Mouse (Mus musculus) small intestine, adult 2 months (tissue): ENCODE measurements around the gene Herc2.

ENCODE experiments used
- CTCF ChIP-seq: fragments of 200-500 bp; IDR thresholded peaks from 2 replicates; pipeline ENCODE4 v1.5.1; 2012; ENCODE audit warnings: low read depth, mild to moderate bottlenecking, control low read depth, inconsistent platforms, low read length, moderate library complexity, mixed read lengths; ENCODE audit not compliant: insufficient replicate concordance, insufficient read length; ENCODE audit errors: extremely low read depth
- POLR2A ChIP-seq: fragments of 200-500 bp; IDR thresholded peaks from 2 replicates; pipeline ENCODE4 v1.6.1; 2012; ENCODE audit warnings: low read depth, mild to moderate bottlenecking, control low read depth, inconsistent platforms, low read length, moderate library complexity

DNA sequence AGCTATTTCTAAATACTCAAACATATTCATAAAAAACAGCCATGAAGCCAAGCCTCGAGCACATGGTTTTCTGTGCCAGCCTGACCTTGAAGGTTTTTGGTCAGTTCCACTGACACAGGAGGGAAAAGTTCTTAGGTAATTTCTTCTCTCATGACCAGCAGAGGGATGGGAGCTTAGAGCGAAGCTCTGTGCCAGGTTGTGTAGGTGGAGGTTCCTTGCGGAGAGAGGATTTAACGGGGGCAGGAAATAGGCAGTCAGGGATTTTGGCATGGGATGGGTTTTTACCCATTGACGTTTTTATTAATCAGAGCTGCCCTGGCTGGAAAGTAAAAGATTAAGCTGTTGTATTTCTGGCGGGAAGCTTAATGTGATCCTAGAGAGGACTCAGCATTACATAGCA is 170.8 kb downstream of the Herc2 start:
- TF ChIP-seq CTCF (no peak), POLR2A (no peak)
